Mouse (Mus musculus): Measurements from ENCODE around the gene Hoxb8.

Gene Hoxb8

GRCm38 (mm10) chr11:96300354-96301063, 18.8 kb downstream of the Hoxb8 start:
- peak; percentile 65 for DNase-seq

DNA sequence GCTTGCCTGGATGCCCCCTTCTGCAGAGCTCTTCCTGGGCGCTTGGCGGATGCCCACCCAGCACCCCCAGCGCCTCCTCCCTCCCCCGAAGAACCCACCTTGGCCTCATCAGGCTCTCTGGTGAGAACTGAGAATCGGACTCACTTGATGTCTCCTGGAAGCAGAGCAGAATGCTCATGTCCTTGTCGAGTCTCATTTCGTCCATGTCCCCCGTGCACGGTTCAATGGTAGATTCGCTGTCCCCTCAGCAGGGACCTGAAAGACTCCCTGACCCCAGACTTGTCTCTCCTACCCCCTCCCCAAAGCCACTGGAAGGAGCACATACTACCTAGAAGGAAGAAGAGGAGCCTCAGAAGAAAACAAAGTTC, 19.3 kb downstream of the Hoxb8 start:
- DNase-seq, result peak; percentile 50

DNA sequence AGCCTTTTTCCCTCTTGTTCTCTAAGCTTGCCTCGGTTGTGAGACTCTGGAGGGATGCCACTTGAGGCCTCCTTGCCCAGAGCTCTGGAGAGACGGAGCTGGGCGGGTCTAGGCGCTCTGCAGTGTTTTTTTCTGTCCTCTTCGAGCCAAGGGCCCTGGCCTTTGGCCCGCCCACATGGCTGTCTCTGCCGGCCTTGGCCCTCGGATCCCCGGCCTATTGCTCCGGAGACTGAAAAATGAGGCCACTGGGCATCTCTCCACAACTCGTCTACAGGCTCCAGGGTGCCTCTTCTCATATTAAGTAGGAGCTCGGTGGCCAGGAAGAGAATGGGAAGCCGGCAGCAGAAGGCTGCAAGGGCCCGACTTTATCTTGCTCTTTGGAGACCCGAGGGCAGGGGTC, 20.1 kb downstream of the Hoxb8 start:
- DNase-seq, result peak; percentile 87

DNA sequence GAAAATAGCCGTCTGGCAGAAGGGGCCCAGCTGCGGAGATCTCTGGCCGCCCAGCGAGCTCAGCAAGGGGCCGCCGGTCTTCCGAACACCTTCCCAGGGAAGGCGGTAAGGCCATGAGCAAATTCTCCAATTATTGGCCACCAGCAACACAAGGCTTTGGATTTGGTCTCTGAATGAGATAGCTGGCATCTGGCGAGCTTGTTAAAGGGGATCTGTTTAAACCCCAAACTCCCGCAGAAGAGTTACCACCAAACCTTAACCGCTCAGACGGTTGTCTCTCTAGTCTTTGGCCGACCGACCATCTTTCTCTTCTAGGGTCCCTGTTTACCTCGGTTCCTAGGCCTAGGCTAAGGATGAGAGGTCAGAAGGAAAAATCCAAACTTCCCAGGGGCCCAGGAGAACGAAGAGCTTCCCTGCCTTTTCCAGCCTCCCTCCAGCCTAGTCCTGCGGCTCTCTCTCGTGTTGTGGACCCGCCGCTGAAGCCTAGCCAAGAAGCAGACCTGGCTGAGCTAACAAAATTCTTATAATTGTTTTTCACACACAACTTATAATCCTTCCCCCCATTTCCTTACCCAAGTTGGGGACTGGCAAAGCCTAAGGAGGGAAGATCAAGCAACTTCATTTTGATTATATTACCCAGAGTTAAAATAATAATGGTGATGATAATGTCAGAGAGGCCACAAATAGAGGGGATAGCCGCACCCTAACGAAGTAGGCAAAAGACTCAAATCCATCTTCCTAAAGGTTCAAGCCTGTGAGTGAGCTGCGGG, 20.9 kb downstream of the Hoxb8 start:
- DNase-seq, result peak; percentile 54

GRCm38 (mm10) chr11:96303151-96304099, 21.7 kb downstream of the Hoxb8 start, which contains the start of gene Hoxb5:
Gene Hoxb5 (plus strand): TSS chr11:96303336.
- peak; percentile 94 for DNase-seq

DNA sequence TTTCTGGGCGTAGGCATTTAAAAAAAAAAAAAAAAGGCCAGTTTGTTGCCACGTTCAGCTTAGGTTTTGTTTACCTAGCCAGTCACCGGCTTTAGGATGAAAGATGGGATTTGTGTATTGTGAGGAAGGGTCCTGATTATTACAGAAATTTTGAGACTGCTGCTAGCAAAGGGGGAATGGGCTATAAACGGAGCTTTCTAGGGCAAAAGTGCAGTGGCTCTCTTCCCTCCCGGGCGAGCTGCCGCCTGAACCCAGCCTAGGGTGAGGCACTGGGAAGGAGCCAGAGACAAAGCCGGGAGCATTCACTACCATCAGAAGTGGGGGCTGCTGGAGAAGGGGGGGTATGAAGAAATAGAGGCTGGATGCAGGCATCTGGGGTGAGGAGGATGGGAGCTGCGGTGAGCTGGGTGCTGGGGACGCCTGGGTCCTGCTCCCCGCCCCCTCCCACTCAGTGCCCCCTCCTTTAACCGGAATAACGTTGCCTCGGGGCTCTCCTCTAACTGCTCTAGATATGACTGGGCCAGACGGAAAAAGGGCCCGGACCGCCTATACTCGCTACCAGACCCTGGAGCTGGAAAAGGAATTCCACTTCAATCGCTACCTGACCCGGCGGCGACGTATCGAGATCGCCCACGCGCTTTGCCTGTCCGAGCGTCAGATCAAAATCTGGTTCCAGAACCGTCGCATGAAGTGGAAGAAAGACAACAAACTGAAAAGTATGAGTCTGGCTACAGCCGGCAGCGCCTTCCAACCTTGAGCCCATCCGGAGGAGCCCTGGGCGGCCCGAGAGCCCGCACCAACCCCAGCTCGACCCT, 22.9 kb downstream of the Hoxb8 start:
- DNase-seq, result peak; percentile 69

DNA sequence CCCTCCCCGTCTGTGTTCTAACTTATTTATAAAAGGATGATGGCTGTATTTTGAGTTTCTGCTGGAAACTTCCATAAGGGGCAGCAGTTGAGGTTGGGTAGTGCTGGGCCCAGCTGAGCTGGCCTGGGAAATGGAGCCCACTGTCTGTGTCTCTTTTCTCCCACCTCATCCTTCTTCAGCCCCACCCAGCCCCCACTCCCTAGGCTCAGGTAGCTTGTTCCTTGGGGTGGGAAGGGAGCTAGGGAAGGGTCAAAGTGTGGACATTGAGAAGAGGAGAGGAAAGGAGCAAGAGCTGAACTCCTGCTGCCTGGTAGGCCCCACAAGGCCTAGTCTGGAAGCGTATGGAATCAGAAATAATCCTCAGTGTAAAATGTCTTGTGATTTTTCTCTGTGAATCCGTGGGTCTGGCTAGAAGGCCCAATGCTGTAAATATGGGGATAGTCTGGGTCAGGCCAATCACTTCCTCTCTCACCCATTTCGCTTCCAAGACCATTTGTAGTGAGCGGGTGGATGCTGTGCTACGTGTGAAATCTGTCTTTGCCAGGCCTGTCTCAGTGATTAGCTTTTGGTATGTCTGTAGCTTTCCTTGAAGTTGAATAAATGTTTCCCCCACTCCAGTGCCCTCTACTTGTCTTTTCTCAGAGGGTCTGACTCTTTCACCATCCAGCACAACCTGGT, 23.9 kb downstream of the Hoxb8 start:
- DNase-seq, result peak; percentile 54

GRCm38 (mm10) chr11:96306183-96306907, 24.6 kb downstream of the Hoxb8 start:
- DNase-seq, result peak; percentile 70

- DNase-seq, result peak; percentile 69
Measured at GRCm38 (mm10) chr11:96306908-96307269, 25.2 kb downstream of the Hoxb8 start.

GRCm38 (mm10) chr11:96308763-96309162, 27.1 kb downstream of the Hoxb8 start:
- no peak for DNase-seq

GRCm38 (mm10) chr11:96309288-96309687, 27.6 kb downstream of the Hoxb8 start:
- peak; percentile 72 for DNase-seq

GRCm38 (mm10) chr11:96310183-96310938, 28.7 kb downstream of the Hoxb8 start:
- DNase-seq, result peak; percentile 57

DNA sequence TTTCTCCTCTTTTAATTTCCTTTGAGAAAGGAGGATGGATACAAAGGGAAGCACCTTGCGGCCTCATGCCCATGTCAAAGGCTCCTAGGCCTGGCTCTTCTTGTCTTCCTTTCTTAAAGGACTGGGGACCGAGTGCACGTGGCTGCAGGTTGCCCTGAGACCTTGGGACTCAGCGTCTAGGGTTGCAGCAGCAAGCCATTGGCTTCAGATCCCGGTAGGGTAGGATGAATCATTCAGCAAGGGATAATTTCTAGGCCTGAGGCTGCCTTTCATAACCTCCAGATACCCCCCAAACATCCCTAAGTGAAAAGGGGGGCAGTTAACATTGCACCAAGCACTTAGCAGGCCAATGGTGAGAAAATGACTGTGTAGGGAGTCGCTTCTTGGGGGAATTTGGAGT, 29.4 kb downstream of the Hoxb8 start:
- DNase-seq, result peak; percentile 78

- peak; percentile 86 for DNase-seq
Measured at GRCm38 (mm10) chr11:96311520-96312417, 30.1 kb downstream of the Hoxb8 start.

DNA sequence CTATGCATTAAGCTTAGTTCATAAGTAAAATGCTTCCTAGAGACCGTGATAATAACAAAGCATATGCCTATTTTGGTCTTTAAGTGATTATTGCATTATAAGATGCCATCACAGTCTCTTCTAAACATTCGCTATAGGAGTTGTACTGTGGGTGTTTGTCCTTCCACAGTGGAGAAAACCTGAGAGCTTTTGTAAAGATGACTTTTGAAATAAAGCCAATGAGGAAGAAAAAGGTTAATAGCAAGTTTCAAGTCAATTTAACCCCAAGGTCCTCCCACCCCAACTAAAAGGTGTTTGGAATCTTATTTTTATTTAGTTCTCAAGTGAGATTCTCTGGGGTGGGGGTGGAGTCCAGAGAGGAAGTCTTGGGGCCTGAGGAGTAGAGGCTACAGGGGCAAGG, 31.4 kb downstream of the Hoxb8 start:
- no peak for DNase-seq

DNA sequence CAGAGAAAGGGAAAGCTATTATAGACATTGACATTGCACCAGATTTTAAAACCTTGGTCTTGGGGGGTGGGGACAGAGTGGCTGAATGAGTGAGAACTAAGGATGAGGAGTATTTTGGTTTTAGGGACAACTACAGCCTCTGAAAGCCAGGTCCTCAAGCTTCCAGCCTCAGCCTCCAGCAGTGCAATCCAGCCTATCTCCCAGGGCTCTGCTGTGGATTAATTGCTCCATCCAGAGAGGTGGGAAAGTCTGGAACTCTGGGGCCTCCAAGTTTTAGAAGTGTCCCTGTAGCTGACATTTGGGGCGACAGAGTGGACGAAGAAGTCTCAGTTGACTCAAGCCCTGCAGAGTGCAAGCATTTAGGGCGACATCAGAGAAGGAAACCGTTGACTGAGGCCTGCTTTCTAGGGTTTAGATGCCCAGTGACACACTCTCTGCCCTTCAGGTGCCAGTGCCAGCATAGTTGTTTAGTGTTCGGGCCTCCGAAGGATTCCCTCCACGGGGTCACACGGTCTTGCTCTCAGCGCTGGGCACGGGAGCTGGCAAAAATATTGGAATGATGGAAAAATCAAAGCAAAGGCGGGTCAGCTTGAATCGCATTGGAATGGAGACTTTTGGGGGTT, 32.2 kb downstream of the Hoxb8 start:
- peak; percentile 66 for DNase-seq

DNA sequence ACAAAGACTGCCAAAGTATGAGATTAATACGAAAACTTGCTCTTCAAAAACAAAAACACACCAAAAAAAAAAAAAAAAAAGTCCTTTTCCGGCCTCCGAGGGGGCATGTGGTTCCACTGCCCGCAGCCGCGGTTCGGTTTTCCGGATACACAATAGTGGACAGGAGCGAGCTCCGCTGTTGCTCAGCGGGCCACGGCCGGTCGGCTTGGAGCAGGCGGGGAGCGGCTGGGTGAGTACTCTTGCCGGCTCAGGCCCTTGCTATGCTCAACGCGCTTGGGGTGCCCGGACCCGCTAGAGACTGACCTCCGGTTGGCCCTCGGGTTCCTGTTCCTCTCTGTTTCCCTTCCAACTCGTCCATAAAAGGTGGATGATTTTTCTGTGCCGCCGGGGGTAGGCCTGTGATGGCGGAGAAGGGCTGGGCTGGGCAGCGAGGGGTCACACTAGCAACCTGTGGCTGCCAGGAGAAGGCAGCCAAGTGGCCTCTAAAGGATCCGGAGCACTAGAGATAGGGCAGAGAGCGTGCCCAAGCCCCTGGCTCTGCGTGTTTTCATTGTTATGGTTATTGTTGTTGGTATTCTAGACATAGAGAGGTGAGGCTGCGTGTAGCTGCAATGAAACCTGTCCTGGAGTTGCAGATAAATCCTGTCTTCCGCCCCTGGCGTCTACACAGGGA, 33.1 kb downstream of the Hoxb8 start:
- DNase-seq, result peak; percentile 81

GRCm38 (mm10) chr11:96315344-96315681, 33.6 kb downstream of the Hoxb8 start:
- DNase-seq, result peak; percentile 74
